Mouse (Mus musculus): ENCODE results near the gene Setd1b.

GRCm38 (mm10) chr5:123114109-123114508 is 27.9 kb upstream of the Setd1b start:
- TF ChIP-seq POLR2A (IDR thresholded peaks at IDR 0.05; ENCODE audit: borderline replicate concordance, low read depth, low read length) (no peak), CTCF (IDR thresholded peaks at IDR 0.05; ENCODE audit: low read depth, low read length) (no peak)
